Comparison of ENCODE assay signal across 21 mouse cellular contexts in genomic region chr7:12891334-12891733, GRCm38 (mm10).
"Had no signal": no experiment of that assay in that cellular context is flagged by ENCODE, and none has a peak within 500 bp of the region (broad histone marks: within the 10 kb centered on the region; RNA-seq: fewer than 3 reads in every experiment).

No protein-coding gene starts in this region.

- H3K4me2 ChIP-seq: limb, embryonic 12.5 days; limb, embryonic 15.5 days; liver, embryonic 11.5 days; lung, embryonic 14.5 days; midbrain, embryonic 12.5 days; midbrain, embryonic 15.5 days; neural tube, embryonic 12.5 days; neural tube, embryonic 15.5 days; stomach, embryonic 15.5 days had no signal

- H3K9ac ChIP-seq: limb, embryonic 12.5 days; limb, embryonic 15.5 days; liver, embryonic 14.5 days; liver, postnatal 0 days; lung, embryonic 14.5 days; midbrain, embryonic 12.5 days; midbrain, embryonic 15.5 days; neural tube, embryonic 12.5 days; neural tube, embryonic 15.5 days; stomach, embryonic 15.5 days had no signal

- H3K4me3 ChIP-seq: limb, embryonic 12.5 days; limb, embryonic 15.5 days; midbrain, embryonic 12.5 days; midbrain, embryonic 15.5 days; neural tube, embryonic 12.5 days; neural tube, embryonic 15.5 days; stomach, embryonic 15.5 days had no signal

- H3K27ac ChIP-seq: limb, embryonic 12.5 days; limb, embryonic 15.5 days; liver, embryonic 14.5 days; midbrain, embryonic 12.5 days; midbrain, embryonic 15.5 days; neural tube, embryonic 12.5 days; neural tube, embryonic 15.5 days; stomach, embryonic 15.5 days had no signal

- H3K27me3 ChIP-seq: limb, embryonic 12.5 days; limb, embryonic 15.5 days; midbrain, embryonic 12.5 days; midbrain, embryonic 15.5 days; neural tube, embryonic 12.5 days; neural tube, embryonic 15.5 days; stomach, embryonic 15.5 days had no signal

- H3K9me3 ChIP-seq: limb, embryonic 12.5 days; limb, embryonic 15.5 days; midbrain, embryonic 12.5 days; midbrain, embryonic 15.5 days; neural tube, embryonic 12.5 days; neural tube, embryonic 15.5 days; stomach, embryonic 15.5 days had no signal

- H3K4me1 ChIP-seq: limb, embryonic 12.5 days; limb, embryonic 15.5 days; midbrain, embryonic 12.5 days; midbrain, embryonic 15.5 days; neural tube, embryonic 12.5 days; neural tube, embryonic 15.5 days; stomach, embryonic 15.5 days had no signal

- ATAC-seq: liver, postnatal 0 days; midbrain, embryonic 15.5 days had no signal

- DNase-seq: kidney, adult 18-20 months; kidney, adult 9 months; kidney, postnatal 14 days; kidney, postnatal 4 days; left cerebral cortex, postnatal 4 days; liver, postnatal 0 days; lung, embryonic 14.5 days; lung, postnatal 10 days; retina, postnatal 1 day; right cerebral cortex, postnatal 25 days; spleen, adult 18-20 months; thymus, postnatal 25 days had no signal
